Mouse (Mus musculus): Measurements from ENCODE around the gene Ciz1. TPM values are rescaled to one million over a fixed set of nuclear protein-coding genes. Genes with fewer than 3 reads are reported as not detected.

Ciz1 gene
- polyA plus RNA-seq, 1 experiment, result 164 TPM

DNA sequence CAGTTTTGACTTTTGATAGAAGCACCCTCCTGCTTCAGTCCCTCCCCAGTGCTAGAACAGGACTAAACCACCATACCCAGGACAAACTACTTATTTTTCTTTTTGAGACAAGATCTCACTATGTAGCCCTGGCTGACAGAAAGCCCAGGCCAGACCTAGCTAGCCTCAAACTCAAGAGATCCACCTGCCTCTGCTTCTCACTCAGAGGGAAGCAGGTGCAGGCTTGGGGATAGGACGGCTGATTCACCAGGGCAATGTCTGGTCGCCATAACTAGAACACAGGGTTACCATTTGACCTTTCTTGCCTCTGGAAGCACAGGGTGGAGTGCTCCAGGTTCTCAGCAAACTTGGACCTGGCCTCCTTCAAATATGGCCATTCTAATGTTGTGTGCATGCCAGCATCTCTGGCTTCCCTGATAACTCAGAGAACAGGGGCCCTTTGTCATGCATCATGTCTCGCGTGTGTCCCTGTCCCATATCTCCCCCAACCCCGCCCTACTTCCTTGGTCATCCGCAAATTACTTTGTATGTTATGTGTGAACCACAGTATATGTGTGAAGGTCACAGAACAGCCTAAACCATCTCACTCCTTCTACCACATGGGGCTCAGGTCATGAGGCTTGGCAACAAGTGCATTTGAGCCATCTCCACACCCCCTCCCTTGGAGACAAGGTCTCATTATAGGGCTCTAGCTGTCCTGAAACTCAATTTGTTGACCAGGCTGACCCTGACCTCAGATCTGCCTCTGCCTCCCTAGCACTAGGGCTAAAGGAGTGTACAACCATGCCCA, 60.8 kb downstream of the Ciz1 start:
- no peak for DNase-seq (ENCODE audit: extremely low spot score in 1 of 2, low spot score in 1 of 2)

DNA sequence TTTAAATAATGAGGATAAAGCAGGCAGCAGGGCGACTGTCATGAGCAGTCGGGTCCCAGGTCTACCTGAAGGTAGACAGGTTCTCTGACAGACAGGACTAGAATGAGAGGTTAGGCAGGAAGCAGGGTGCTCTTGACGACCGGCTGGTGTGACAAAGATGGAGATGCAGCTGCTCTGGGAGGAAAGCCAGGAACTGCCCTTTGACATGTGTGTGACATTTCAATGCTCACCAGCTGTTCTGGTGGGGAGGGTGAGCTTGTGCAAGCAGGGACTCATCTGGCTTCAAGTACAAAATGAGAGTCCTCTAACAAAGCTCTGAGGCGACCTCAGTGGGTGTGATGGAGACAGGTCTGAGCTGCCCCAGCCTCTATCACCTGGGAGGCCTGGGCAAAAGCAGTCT, 61.8 kb downstream of the Ciz1 start:
- DNase-seq (ENCODE audit: extremely low spot score in 1 of 2, low spot score in 1 of 2), result no peak

DNA sequence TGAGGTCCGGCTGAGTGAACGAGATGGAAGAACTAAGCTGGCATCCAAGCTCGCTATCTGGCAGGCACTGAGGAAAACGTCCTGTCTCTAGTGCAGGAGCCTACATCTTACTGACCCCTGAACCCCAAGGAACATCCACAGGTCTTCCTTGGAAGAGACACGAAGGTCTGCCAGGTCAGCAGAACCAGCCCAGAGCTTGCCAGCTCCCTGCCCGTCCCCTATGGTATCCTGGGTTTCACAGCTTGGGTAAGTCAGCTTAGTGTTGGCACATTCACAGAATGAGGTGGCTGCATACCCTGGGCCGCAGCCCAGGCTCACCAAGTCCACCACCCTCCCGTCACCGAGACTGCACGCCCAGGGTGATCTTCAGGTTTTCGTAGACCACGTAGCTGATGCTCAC, 63.7 kb downstream of the Ciz1 start:
- DNase-seq (ENCODE audit: extremely low spot score in 1 of 2, low spot score in 1 of 2), result no peak

DNA sequence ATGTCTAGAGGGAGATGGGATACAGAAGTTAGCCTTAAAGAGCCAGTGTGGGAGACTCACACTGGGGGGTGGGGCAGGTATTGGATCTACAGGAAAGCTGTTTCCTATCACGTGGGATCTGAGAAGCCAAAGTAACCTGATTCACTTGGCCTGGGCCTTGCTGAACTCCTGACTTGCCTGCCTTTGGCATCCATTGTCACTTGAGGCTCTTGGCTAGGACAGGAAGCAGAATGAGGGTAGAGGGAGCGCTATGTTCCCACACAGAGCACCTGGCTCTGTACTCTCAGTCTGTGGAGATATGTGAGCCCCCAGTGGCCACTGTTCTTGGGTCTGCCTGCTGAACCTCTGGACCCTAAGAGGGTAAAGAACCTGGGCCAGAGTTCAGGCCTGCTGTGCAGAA, 64.4 kb downstream of the Ciz1 start:
- no peak for DNase-seq (ENCODE audit: extremely low spot score in 1 of 2, low spot score in 1 of 2)

DNA sequence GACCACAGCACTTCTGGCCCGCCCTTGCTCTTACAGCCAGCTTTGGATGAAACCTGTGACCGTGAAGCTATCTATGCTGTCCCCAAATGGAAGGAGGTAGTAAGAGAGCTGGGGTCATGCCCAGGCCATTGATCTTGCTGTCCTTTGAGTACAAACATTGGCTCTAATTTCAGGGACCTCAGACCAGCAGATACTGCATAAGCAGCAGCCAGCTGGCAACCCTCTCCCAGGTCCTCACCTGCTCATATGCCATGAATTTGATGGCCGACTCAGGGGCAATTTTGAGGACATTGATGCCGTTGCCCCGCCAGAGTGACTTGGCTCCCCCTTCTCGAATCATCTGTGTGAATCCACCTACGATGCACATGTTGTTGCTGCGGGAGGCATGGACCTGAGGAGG, 65.4 kb downstream of the Ciz1 start:
- DNase-seq (ENCODE audit: extremely low spot score in 1 of 2, low spot score in 1 of 2), result no peak

DNA sequence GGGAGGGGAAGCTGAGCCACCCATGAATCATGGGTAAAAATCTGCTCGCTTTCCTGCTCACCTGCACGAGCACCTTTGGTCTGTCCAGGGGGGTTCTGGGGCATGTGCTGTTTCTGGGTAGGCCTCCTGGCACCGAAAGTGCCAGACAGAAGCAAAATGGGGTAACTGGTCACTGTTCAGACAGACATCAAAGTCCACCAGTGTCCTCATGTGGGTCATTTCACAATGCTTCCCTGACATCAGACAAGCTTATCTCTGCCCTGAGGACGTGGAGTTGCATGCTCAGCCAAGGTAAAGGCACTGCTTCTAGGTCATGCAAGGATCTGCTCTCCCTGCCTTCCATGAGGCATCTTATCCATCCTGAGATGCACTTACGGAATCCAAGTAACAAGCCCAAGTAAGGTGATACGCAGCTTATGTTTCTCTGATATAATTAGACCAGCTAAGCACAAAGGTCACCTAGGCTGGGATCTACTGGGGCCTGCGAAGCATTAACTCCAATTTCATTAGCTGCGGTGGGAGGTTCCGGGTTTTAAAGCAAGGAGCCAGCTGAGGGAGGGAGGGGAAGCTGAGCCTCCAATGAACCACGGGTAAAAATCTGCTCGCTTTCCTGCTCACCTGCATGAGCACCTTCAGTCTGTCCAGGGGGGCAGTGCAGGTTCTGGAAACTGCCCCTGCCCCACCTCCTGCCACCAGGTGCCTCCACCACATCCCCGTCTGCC, 66.5 kb downstream of the Ciz1 start:
- DNase-seq (ENCODE audit: extremely low spot score in 1 of 2, low spot score in 1 of 2), result no peak

DNA sequence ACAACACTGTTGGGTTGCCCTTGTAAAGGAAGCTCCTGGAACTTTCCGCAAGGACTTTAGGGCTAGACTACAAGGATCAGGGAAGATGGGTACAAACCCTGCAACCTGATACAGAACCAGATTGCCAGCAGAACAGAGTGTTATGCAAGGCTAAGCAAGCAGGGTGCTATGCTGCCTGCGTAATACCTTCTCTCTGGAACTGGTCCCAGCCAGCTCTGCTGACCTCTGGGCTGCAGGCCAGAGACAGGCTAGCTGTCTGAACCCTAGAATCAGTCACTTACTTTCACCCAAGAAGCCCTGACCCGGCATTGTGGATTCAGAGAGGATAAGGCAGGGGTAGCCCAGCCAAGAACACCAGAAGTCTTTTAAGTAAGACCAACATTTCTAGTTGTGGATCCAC, 67.2 kb downstream of the Ciz1 start:
- no peak for DNase-seq (ENCODE audit: extremely low spot score in 1 of 2, low spot score in 1 of 2)

DNA sequence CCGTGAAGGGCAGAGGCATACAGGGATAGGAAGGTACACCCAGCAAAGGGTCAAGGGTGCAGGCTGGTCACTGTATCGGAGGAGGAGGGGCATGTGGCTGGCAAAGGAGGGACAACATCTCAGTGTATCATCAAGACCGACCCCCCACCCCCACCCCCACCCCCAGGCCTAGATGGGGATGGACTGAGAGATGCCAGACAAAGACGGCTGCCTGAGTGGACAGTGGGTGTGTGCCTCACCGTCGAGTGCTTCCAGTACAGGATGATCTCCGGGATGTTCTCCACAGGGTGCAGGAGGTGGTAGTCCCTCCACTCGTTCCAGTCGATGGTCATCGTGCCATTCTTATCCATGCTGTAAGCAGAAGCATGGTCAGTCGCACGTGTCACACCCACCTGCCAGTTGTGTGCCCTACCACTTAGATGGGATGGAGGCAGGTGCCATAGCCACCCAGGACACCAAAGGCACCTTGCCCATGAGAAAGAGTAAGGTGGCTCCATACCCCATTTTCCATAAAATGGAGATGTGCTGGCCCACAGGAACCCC, 68.0 kb downstream of the Ciz1 start:
- no peak for DNase-seq (ENCODE audit: extremely low spot score in 1 of 2, low spot score in 1 of 2)

DNA sequence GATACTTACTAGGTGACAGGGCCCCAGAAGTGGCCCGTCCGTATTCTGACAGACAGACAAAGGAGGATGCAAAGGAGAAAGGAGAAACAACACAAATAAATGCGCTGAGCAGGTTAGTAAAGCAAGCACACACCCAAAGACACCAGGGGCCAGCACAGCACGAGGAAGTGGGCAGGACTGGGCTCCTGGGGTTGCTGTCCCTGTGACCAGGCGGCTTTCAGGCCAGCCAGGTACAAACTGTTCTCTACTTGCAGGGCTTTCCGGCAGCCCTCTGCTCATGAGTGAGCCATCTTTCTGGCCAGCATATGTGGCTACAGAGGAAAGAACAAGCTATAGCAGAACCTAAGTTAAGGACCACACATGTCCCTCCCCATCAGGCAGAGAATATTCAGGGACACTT, 68.5 kb downstream of the Ciz1 start:
- DNase-seq (ENCODE audit: extremely low spot score in 1 of 2, low spot score in 1 of 2), result no peak

DNA sequence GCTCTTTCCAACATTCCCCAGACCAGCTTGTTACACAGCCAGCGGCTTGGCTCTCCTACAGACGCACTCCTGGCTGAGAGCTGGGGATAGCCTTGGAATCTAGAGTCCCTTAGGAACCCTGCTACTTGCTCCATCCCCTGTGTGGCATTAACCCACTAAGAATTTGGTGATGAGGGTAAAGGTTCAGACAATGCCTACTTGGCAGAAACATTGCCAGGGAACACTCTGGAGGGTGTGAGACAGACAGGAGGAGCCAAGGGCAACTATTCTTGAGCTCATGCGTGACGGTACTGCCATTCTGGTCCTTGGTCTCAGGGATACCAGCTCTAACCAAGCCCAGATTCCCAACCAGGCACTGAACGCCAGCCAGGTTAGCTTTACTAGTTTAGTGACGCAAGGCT, 69.7 kb downstream of the Ciz1 start:
- DNase-seq (ENCODE audit: extremely low spot score in 1 of 2, low spot score in 1 of 2), result no peak

DNA sequence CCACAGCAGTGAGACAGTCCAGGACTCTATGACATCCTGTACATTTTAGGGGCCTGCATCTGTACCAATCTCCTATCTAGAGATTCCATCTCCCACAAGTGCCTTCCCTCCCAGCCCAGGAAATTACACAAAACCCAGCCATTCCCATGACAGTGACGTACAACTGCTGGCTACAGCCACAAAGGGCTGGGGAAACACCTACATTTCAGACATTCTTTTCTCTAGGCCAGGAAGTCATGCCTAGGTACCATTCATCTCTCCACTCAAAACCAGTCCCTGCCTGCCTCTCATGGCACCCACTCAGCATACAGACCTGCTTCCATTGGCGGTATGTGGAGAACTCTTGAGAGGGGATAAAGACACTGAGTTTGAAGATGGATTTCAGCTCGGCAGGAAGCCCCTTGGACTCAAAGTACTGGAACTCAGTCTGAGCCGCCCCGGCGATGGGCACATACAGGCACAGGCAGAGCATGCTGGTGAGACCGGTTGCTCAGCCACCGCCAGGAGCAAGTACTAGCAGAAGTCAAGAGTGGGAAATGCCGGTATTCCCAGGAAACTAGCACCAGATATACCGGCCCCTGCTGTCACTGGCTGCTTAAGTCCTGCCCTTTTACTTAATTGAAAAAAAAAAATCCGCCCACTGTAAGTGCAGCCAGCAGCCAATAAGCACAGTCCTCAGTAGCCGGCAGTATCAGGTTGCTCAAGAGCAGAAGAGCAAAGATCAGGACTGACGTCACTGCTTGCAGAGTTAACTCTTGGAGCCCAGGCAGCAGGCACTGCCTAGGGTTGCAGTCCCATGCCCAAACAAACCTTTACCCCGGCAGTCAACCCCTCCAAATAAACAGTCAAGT, 71.6 kb downstream of the Ciz1 start:
- peak in 1 of 2 experiments; percentile 52 for DNase-seq (ENCODE audit: extremely low spot score in 1 of 2, low spot score in 1 of 2)

DNA sequence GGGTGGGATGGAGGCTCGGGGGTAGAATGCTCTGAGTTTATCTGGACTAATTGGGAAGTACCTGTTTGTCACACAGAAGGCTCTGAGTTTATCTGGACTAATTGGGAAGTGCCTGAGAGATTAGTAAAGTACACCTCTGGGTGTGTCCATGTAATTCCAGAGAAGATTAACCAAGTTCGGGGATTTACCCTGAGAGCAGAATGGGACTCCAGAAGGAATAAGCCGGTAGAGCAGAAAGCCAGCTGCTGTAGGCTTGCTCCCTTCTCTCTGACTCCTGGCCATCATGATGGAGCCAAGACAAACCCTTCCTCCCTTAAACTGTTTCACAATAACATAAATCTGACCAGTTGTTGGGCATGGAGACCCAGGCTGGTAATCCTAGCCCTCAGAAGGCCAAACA, 72.7 kb downstream of the Ciz1 start:
- DNase-seq (ENCODE audit: extremely low spot score in 1 of 2, low spot score in 1 of 2), result no peak

DNA sequence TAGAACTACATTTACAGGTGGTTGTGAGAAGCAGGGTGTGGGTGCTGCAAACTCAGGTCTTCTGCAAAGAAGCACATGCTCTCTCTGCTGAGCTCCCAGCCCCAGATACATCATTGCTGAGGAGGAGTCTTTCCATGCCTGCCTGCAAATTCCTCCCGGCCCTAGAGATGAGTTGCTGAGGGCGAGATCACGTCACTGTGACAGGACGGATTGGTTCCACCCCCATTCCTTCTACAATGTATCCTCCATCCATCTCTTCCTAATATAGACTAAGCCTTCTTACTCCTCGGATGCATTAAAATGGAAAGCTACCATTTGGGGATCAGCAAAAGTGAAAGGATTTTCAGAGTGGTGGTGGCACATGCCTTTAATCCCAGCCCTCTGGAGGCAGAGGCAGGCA, 73.4 kb downstream of the Ciz1 start:
- DNase-seq (ENCODE audit: extremely low spot score in 1 of 2, low spot score in 1 of 2), result peak; percentile 49 to 65

DNA sequence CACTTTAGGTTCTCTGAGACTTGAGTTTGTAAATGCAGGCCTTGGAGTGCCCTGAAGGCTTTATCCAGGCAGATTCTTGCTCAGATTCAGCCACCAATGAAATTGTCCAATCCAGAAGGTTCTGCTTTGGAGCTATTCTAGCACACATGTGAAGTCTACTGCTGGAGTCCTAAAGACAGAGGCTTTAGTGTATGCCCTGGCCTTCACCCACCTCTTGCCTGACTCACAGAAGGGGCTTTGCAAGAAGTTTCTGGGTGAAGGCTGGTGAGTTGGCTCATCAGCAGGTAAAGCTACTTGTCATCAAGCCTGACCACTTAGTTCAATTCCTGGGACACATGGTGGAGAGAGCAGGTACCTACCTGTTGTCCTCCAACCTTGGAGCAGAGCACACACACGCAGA, 74.0 kb downstream of the Ciz1 start:
- DNase-seq (ENCODE audit: extremely low spot score in 1 of 2, low spot score in 1 of 2), result no peak

DNA sequence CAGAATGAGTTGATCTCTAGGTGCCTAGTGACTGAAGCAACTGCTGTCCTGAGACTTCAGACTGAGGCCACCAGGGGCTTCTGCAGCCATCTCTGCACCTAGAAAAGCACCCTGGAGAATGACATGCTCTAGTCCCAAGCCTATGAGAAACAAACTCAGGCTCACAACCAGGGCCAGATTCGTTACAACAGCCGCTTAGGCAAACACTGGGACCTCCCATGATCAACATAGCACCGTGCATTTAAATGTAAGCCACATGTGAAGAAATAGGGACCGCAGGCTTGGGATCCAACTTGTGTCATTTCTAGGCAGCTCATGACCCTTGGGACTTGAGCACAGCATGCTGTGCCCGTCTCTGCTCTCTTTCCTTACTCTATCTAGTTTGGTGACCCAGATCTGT, 75.6 kb downstream of the Ciz1 start:
- no peak for DNase-seq (ENCODE audit: extremely low spot score in 1 of 2, low spot score in 1 of 2)

DNA sequence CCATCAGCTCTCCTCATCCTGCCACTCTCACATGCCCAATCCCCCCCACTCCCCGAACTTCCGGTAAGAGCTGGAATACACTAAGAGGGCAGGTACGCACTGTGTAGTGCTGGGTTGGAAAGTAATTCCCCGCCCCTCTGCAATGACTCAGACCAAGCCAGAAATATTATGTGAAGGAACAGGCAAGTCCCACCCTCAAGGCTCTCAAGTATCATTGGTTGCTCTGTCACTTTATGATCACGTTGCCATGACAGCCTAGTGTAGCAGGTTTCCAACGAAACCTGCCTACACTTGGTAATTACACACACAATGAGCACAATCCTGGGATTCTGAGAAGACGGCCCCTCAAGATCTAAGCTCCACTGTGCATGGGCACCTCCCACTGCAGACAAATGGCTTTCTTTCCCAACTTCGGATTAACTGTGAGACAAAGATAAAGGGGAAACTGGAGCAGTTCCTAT, 76.2 kb downstream of the Ciz1 start:
- DNase-seq (ENCODE audit: extremely low spot score in 1 of 2, low spot score in 1 of 2), result peak; percentile 79 to 83

DNA sequence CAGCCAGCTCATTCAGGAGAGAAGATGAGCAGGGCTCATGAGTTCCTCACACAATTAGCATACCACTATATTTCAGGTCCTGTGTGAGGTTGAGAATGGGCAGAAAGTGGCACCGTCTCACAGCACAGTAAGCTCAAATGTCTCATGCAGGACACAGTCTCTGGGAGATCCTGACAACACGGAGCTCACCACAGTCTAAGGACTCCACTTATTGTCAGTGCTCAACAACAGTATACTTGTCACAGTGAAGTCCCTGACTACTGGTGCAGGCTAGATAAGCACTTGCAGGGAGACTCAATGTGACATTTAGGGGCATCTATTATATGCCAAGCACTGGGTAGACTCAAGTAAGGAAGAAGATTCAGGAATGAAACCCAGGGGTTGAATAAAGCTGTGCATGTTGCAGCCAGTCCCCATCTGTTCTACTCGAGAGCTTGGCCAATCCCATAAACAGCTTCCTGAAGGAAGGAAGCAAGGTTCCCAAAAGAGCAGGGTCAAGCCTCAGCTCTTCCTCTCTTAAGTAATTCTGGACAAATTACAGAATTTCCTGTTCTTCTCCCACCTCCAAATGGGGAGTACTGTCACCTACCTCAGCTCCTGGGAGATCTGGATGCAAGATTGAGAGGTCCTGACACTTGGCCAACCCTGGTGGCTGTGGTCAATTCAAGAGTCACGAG, 77.2 kb downstream of the Ciz1 start:
- DNase-seq (ENCODE audit: extremely low spot score in 1 of 2, low spot score in 1 of 2), result no peak
